Mouse (Mus musculus): ENCODE data around the gene Macrod1. TPM values are rescaled to one million over a fixed set of nuclear protein-coding genes. Genes with fewer than 3 reads are reported as not detected.
A peak's percentile ranks its signal among the peaks of the same experiment; 100 is the strongest.

Macrod1 gene
- total and polyA plus RNA-seq, 3 experiments = 0.60 TPM; not detected in 2

DNA sequence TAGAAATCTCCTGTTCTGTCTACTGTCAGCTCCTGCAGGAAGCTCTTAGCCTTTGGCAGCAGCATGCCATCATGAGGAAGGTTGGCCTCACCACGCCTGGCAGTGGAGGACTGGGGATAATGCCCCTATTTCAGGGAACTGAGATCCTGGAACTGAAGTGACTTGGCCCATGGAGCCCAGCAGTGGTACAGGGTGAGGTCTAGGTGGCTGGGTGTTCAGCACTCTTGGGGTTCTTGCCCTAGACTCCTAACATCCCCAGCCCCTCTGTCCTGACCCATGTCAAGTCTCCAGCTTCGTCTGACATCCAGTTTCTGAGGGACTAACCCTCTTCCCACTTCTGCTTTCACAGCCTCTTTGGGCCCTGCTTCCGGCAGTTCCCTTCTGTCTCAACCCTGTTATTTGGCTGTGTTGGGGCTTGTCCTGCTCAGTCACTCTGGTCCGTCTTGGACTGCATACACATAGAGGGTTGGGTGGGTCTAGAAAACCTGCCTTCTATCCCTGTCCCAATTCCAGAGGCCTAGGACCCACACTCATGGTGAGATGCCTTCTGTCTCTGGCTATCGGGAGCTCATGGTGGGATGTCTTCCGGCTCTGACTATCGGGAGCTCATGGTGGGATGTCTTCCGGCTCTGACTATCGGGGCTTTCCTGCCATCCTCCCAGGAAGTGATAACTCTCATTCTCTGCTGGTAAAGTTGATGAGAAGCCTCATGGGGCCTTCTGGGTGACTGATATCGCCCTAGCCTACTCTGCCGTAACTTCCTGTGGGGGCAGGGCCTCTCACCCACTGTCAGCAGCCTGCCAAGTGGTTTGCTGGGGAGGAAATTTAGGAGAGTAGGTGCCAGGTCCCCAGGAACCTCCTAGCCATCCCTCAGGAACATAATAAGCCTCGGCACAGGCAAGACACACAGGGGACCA lies 38.8 kb upstream of the Macrod1 start:
- Histone ChIP-seq H3K27me3 (ENCODE audit: insufficient read depth, low read length) (no peaks in the 10 kb centered on the region), H3K36me3 (replicated peaks) (peaks cover 95% of the 10 kb centered on the region), H3K4me1 (ENCODE audit: insufficient read depth, low read depth, low read length) (peaks cover 58% of the 10 kb centered on the region), H3K9me3 (replicated peaks) (no peaks in the 10 kb centered on the region), H3K4me3 (ENCODE audit: low read depth, low read length) (peak overlapping the region; percentile 67)
- no peak for TF ChIP-seq CTCF (IDR thresholded peaks at IDR 0.05; ENCODE audit: low read depth, low read length)
- no peak for TF ChIP-seq GATA1 (IDR thresholded peaks at IDR 0.05; ENCODE audit: borderline replicate concordance, low read length)
- TF ChIP-seq TAL1 (conservative IDR thresholded peaks at IDR 0.05; ENCODE audit: low read depth, low read length) = no peak
- no peak for TF ChIP-seq POLR2AphosphoS5 (IDR thresholded peaks at IDR 0.05; ENCODE audit: insufficient replicate concordance, low read depth, low read length)
- TF ChIP-seq GATA2 (IDR thresholded peaks at IDR 0.05; ENCODE audit: borderline replicate concordance, low read depth, low read length) = no peak
- DNase-seq (ENCODE audit: low spot score) = peak; percentile 55
- ATAC-seq (ENCODE audit: extremely low read depth, insufficient number of reproducible peaks, low FRiP score, poor library complexity, severe bottlenecking) = peak; percentile 59

- DNase-seq (ENCODE audit: low spot score) = peak; percentile 14
- ATAC-seq (ENCODE audit: extremely low read depth, insufficient number of reproducible peaks, low FRiP score, poor library complexity, severe bottlenecking) = no peak
- H3K4me1 ChIP-seq (ENCODE audit: insufficient read depth, low read depth, low read length) = peaks cover 61% of the 10 kb centered on the region
- no peaks in the 10 kb centered on the region for H3K9me3 ChIP-seq (replicated peaks)
- H3K27me3 ChIP-seq (ENCODE audit: insufficient read depth, low read length) = no peaks in the 10 kb centered on the region
- no peak for TF ChIP-seq GATA1 (IDR thresholded peaks at IDR 0.05; ENCODE audit: borderline replicate concordance, low read length)
- TF ChIP-seq POLR2AphosphoS5 (IDR thresholded peaks at IDR 0.05; ENCODE audit: insufficient replicate concordance, low read depth, low read length) = no peak
- no peak for TF ChIP-seq TAL1 (conservative IDR thresholded peaks at IDR 0.05; ENCODE audit: low read depth, low read length)
- no peak for TF ChIP-seq GATA2 (IDR thresholded peaks at IDR 0.05; ENCODE audit: borderline replicate concordance, low read depth, low read length)
- TF ChIP-seq CTCF (IDR thresholded peaks at IDR 0.05; ENCODE audit: low read depth, low read length) = no peak
- H3K36me3 ChIP-seq (replicated peaks) = peaks cover 95% of the 10 kb centered on the region
- peak overlapping the region; percentile 67 for H3K4me3 ChIP-seq (ENCODE audit: low read depth, low read length)
Measured at GRCm38 (mm10) chr19:7018546-7018945, 38.1 kb upstream of the Macrod1 start.

GRCm38 (mm10) chr19:7019191-7019590 lies 37.4 kb upstream of the Macrod1 start, which contains the start of gene Fermt3:
TSS of gene Fermt3 (minus strand) at chr19:7019469.
- H3K9me3 ChIP-seq (replicated peaks) = no peaks in the 10 kb centered on the region
- peak; percentile 73 for DNase-seq (ENCODE audit: low spot score)
- H3K4me1 ChIP-seq (ENCODE audit: insufficient read depth, low read depth, low read length) = peaks cover 61% of the 10 kb centered on the region
- TF ChIP-seq CTCF (IDR thresholded peaks at IDR 0.05; ENCODE audit: low read depth, low read length) (no peak), POLR2AphosphoS5 (IDR thresholded peaks at IDR 0.05; ENCODE audit: insufficient replicate concordance, low read depth, low read length) (no peak), GATA2 (IDR thresholded peaks at IDR 0.05; ENCODE audit: borderline replicate concordance, low read depth, low read length) (no peak), TAL1 (conservative IDR thresholded peaks at IDR 0.05; ENCODE audit: low read depth, low read length) (no peak), GATA1 (IDR thresholded peaks at IDR 0.05; ENCODE audit: borderline replicate concordance, low read length) (no peak)
- H3K27me3 ChIP-seq (ENCODE audit: insufficient read depth, low read length) = no peaks in the 10 kb centered on the region
- peak within 1 kb of the TSS; percentile 67 for H3K4me3 ChIP-seq (ENCODE audit: low read depth, low read length)
- H3K36me3 ChIP-seq (replicated peaks) = peaks cover 95% of the 10 kb centered on the region
- ATAC-seq (ENCODE audit: extremely low read depth, insufficient number of reproducible peaks, low FRiP score, poor library complexity, severe bottlenecking) = peak; percentile 71

DNA sequence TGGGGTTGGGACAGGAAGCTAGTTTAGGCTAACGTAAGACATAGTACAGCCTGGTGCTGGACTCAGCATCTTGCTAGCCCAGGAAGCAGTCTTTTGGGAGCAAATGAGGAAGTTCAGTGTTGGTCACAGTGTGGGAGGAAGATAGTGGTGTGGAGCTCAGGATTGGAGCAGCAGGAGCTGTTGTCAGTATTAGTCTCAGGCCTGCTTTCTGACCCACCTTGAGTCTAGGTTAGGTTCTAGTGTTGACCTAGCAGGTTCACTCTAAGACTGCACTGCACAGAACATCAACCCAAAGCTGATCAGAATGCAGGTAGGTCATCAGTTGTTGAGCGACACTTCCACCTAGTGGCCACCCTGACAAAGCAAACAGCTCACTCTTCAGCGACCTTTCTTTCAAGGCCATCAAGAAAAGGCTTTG lies 36.4 kb upstream of the Macrod1 start:
- H3K36me3 ChIP-seq (replicated peaks) = peaks cover 98% of the 10 kb centered on the region
- DNase-seq (ENCODE audit: low spot score) = peak; percentile 58

DNA sequence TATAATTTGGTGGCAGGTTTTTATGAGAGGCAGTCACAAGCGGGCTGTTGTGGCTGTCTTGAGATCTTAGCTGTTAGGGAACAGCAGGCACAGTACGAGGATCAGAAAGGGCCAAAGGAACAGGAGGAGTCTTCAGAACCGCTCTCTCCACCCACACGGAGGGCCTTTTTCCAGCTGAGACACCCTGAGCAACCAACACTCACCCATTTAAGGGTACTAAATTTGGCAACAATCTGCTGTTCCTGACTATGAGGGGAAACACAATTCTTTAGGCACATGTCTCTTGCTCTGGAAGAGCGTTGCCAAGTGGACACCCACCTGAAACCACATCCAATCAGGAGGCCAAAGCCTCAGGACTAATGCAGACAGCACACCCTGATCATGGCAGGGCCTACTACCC lies 27.1 kb upstream of the Macrod1 start:
- no peak for DNase-seq (ENCODE audit: low spot score)
- ATAC-seq (ENCODE audit: extremely low read depth, insufficient number of reproducible peaks, low FRiP score, poor library complexity, severe bottlenecking) = no peak
- Histone ChIP-seq H3K36me3 (replicated peaks) (peaks cover 97% of the 10 kb centered on the region), H3K4me3 (ENCODE audit: low read depth, low read length) (no peak overlapping the region), H3K4me1 (ENCODE audit: insufficient read depth, low read depth, low read length) (peaks cover 4% of the 10 kb centered on the region; the same call in 1 of the 2 replicates), H3K27me3 (ENCODE audit: insufficient read depth, low read length) (no peaks in the 10 kb centered on the region), H3K9me3 (replicated peaks) (no peaks in the 10 kb centered on the region)
- TF ChIP-seq GATA1 (IDR thresholded peaks at IDR 0.05; ENCODE audit: borderline replicate concordance, low read length) (no peak), CTCF (IDR thresholded peaks at IDR 0.05; ENCODE audit: low read depth, low read length) (no peak), POLR2AphosphoS5 (IDR thresholded peaks at IDR 0.05; ENCODE audit: insufficient replicate concordance, low read depth, low read length) (no peak), TAL1 (conservative IDR thresholded peaks at IDR 0.05; ENCODE audit: low read depth, low read length) (no peak), GATA2 (IDR thresholded peaks at IDR 0.05; ENCODE audit: borderline replicate concordance, low read depth, low read length) (no peak)

More for the DNA sequence above, 36.4 kb upstream of the Macrod1 start:
- no peaks in the 10 kb centered on the region for H3K27me3 ChIP-seq (ENCODE audit: insufficient read depth, low read length)
- H3K4me1 ChIP-seq (ENCODE audit: insufficient read depth, low read depth, low read length) = peaks cover 56% of the 10 kb centered on the region
- peak; percentile 45 for ATAC-seq (ENCODE audit: extremely low read depth, insufficient number of reproducible peaks, low FRiP score, poor library complexity, severe bottlenecking)
- no peak overlapping the region; the same call in 1 of the 2 replicates for H3K4me3 ChIP-seq (ENCODE audit: low read depth, low read length)
- peak; percentile 39; the same call in 1 of the 2 replicates for TF ChIP-seq CTCF (IDR thresholded peaks at IDR 0.05; ENCODE audit: low read depth, low read length)
- no peak for TF ChIP-seq POLR2AphosphoS5 (IDR thresholded peaks at IDR 0.05; ENCODE audit: insufficient replicate concordance, low read depth, low read length)
- no peak for TF ChIP-seq GATA2 (IDR thresholded peaks at IDR 0.05; ENCODE audit: borderline replicate concordance, low read depth, low read length)
- no peaks in the 10 kb centered on the region for H3K9me3 ChIP-seq (replicated peaks)

- peaks cover 91% of the 10 kb centered on the region for H3K36me3 ChIP-seq (replicated peaks)
Measured at GRCm38 (mm10) chr19:7034006-7034405, 22.6 kb upstream of the Macrod1 start.

More at GRCm38 (mm10) chr19:7034006-7034405, 22.6 kb upstream of the Macrod1 start:
- no peak for TF ChIP-seq CTCF (IDR thresholded peaks at IDR 0.05; ENCODE audit: low read depth, low read length)
- no peak for TF ChIP-seq GATA1 (IDR thresholded peaks at IDR 0.05; ENCODE audit: borderline replicate concordance, low read length)
- TF ChIP-seq GATA2 (IDR thresholded peaks at IDR 0.05; ENCODE audit: borderline replicate concordance, low read depth, low read length) = no peak
- TF ChIP-seq TAL1 (conservative IDR thresholded peaks at IDR 0.05; ENCODE audit: low read depth, low read length) = no peak
- TF ChIP-seq POLR2AphosphoS5 (IDR thresholded peaks at IDR 0.05; ENCODE audit: insufficient replicate concordance, low read depth, low read length) = no peak
- Histone ChIP-seq H3K27me3 (ENCODE audit: insufficient read depth, low read length) (no peaks in the 10 kb centered on the region), H3K4me1 (ENCODE audit: insufficient read depth, low read depth, low read length) (peaks cover 32% of the 10 kb centered on the region), H3K9me3 (replicated peaks) (no peaks in the 10 kb centered on the region), H3K4me3 (ENCODE audit: low read depth, low read length) (no peak overlapping the region)
- ATAC-seq (ENCODE audit: extremely low read depth, insufficient number of reproducible peaks, low FRiP score, poor library complexity, severe bottlenecking) (no peak), DNase-seq (ENCODE audit: low spot score) (no peak)
